Mouse (Mus musculus): ENCODE data around the gene Olfr68.
"Not testable (repeated sequence)": the region's sequence is repeated elsewhere in the genome, so short reads cannot be mapped to it uniquely, and the experiment has no call there.

The Olfr68 gene

GRCm38 (mm10) chr7:103767687-103768086 is 11.8 kb downstream of the Olfr68 start:
- DNase-seq (ENCODE audit: low spot score in 2 of 2) = not testable (repeated sequence)

GRCm38 (mm10) chr7:103762212-103762611 is 17.3 kb downstream of the Olfr68 start:
- DNase-seq (ENCODE audit: low spot score in 2 of 2) = not testable (repeated sequence)

- no peak for DNase-seq (ENCODE audit: low spot score in 2 of 2)
These were observed 22.3 kb downstream of the Olfr68 start, which contains the start of gene Olfr630 for GRCm38 (mm10) chr7:103757233-103757632. TSS of gene Olfr630 (minus strand) at chr7:103757333.

- DNase-seq (ENCODE audit: low spot score in 2 of 2) = no peak
These were observed 34.7 kb downstream of the Olfr68 start, which contains the start of gene Olfr629 for GRCm38 (mm10) chr7:103744843-103745242. TSS of gene Olfr629 (minus strand) at chr7:103744943.

GRCm38 (mm10) chr7:103730074-103730473 is 49.4 kb downstream of the Olfr68 start, which contains the start of gene Olfr628:
TSS of gene Olfr628 (plus strand) at chr7:103730374.
- DNase-seq (ENCODE audit: low spot score in 2 of 2) = no peak

Measured in frontal cortex, postnatal 36 days (tissue).